Comparison of ENCODE assay signal across 10 mouse cellular contexts in the genomic region with DNA sequence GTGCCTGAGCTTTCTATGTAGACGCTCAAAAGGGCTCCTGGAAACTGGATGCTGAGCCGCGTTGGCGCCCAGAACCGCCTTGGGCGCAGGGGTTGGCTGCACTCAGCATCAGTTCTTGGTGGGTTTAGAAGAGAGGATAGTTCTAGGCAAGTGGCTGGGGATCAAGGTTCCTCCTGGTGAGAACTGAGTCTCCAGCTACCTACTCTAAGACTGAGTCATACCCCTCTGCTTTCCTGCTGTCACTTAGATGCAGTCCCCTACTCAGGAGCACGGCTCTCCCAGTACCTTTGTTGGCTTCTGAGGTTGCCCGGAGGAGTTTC. TPM values are rescaled to one million over a fixed set of nuclear protein-coding genes. Genes with fewer than 3 reads are reported as not detected.
DNase-seq lines count a peak whose midpoint lies in the region; ATAC-seq and TF ChIP-seq lines count a peak whose summit lies in the region.
"Had no signal": no experiment of that assay in that cellular context is flagged by ENCODE, and none has a peak within 500 bp of the region (broad histone marks: within the 10 kb centered on the region; RNA-seq: fewer than 3 reads in every experiment).

No protein-coding gene starts in this region.

- no peaks in the 10 kb centered on the region for H3K36me3 ChIP-seq in kidney, postnatal 0 days (ENCODE audit: insufficient read depth, low read length)
- H3K36me3 ChIP-seq in embryonic facial prominence, embryonic 13.5 days: no peaks in the 10 kb centered on the region
- no peaks in the 10 kb centered on the region for H3K36me3 ChIP-seq in intestine, embryonic 16.5 days (ENCODE audit: control insufficient read depth, insufficient read depth, low read length)
- H3K36me3 ChIP-seq in neural tube, embryonic 11.5 days (ENCODE audit: control insufficient read depth, insufficient read depth, low read length): no peaks in the 10 kb centered on the region

- H3K9ac ChIP-seq in kidney, postnatal 0 days (ENCODE audit: low read depth, low read length): no peak overlapping the region
- H3K9ac ChIP-seq in embryonic facial prominence, embryonic 13.5 days: peak overlapping the region; percentile 44; the same call in 1 of the 2 replicates
- no peak overlapping the region for H3K9ac ChIP-seq in intestine, embryonic 16.5 days (ENCODE audit: low read depth, low read length)
- peak overlapping the region; percentile 22; the same call in 1 of the 2 replicates for H3K9ac ChIP-seq in neural tube, embryonic 11.5 days (ENCODE audit: low read length)

- H3K4me1 ChIP-seq in kidney, postnatal 0 days (replicated peaks; ENCODE audit: insufficient read depth, low read length): peaks cover 16% of the 10 kb centered on the region; the same call in 1 of the 2 replicates
- H3K4me1 ChIP-seq in embryonic facial prominence, embryonic 13.5 days: peaks cover 29% of the 10 kb centered on the region
- H3K4me1 ChIP-seq in intestine, embryonic 16.5 days (ENCODE audit: control insufficient read depth, insufficient read depth, low read length): peaks cover 20% of the 10 kb centered on the region
- H3K4me1 ChIP-seq in neural tube, embryonic 11.5 days (ENCODE audit: control insufficient read depth, insufficient read depth, low read length): peaks cover 17% of the 10 kb centered on the region

- no peak for DNase-seq in kidney, postnatal 0 days (ENCODE audit: low spot score)
- no peak for DNase-seq in kidney, postnatal 10 days
- peak; percentile 30 for DNase-seq in neural tube, embryonic 11.5 days (ENCODE audit: low spot score)
- no peak for DNase-seq in gastrocnemius, adult 8-10 months (ENCODE audit: low spot score in 2 of 2)
- DNase-seq in thymus, postnatal 14 days: no peak
- no peak for DNase-seq in adrenal gland, postnatal 36 days
- DNase-seq: lung, postnatal 14 days had no signal

- ATAC-seq in kidney, postnatal 0 days (replicated peaks; ENCODE audit: low FRiP score, low read depth): no peak
- ATAC-seq in embryonic facial prominence, embryonic 13.5 days (ENCODE audit: insufficient number of reproducible peaks, insufficient read depth, low FRiP score, low TSS enrichment, low read depth): no peak
- peak; percentile 18; the same call in 1 of the 2 replicates for ATAC-seq in intestine, embryonic 16.5 days
- no peak for ATAC-seq in neural tube, embryonic 11.5 days (ENCODE audit: insufficient read depth, low FRiP score, low TSS enrichment)
- ATAC-seq: Patski had no signal

- no peaks in the 10 kb centered on the region for H3K9me3 ChIP-seq in kidney, postnatal 0 days (replicated peaks; ENCODE audit: low read length)
- no peaks in the 10 kb centered on the region for H3K9me3 ChIP-seq in embryonic facial prominence, embryonic 13.5 days
- no peaks in the 10 kb centered on the region for H3K9me3 ChIP-seq in intestine, embryonic 16.5 days (ENCODE audit: control insufficient read depth, low read length)
- no peaks in the 10 kb centered on the region for H3K9me3 ChIP-seq in neural tube, embryonic 11.5 days (ENCODE audit: control insufficient read depth, low read length)

- H3K4me3 ChIP-seq in kidney, postnatal 0 days (replicated peaks; ENCODE audit: low read depth, low read length): peak overlapping the region; percentile 35
- H3K4me3 ChIP-seq in embryonic facial prominence, embryonic 13.5 days: peak overlapping the region; percentile 42
- H3K4me3 ChIP-seq in intestine, embryonic 16.5 days (ENCODE audit: low read length): peak overlapping the region; percentile 47
- H3K4me3 ChIP-seq in neural tube, embryonic 11.5 days (ENCODE audit: low read depth, low read length): peak overlapping the region; percentile 35

- WGBS in kidney, postnatal 0 days: 1% methylated on average over 8 of the region's 8 CpGs
- 3% methylated on average over 8 of the region's 8 CpGs for WGBS in embryonic facial prominence, embryonic 13.5 days
- WGBS in intestine, embryonic 16.5 days: 8% methylated on average over 8 of the region's 8 CpGs
- 4% methylated on average over 8 of the region's 8 CpGs for WGBS in neural tube, embryonic 11.5 days

- no peak overlapping the region for H3K27ac ChIP-seq in kidney, postnatal 0 days
- no peak overlapping the region for H3K27ac ChIP-seq in embryonic facial prominence, embryonic 13.5 days
- no peak overlapping the region for H3K27ac ChIP-seq in intestine, embryonic 16.5 days (ENCODE audit: low read length)
- H3K27ac ChIP-seq in neural tube, embryonic 11.5 days (ENCODE audit: low read depth, low read length): no peak overlapping the region

- no peak for TF ChIP-seq CTCF in kidney, postnatal 0 days (IDR thresholded peaks at IDR 0.05; ENCODE audit: low read depth)

- peaks cover 37% of the 10 kb centered on the region for H3K27me3 ChIP-seq in kidney, postnatal 0 days (ENCODE audit: insufficient read depth, low read length)
- peaks cover 55% of the 10 kb centered on the region for H3K27me3 ChIP-seq in embryonic facial prominence, embryonic 13.5 days
- peaks cover 40% of the 10 kb centered on the region for H3K27me3 ChIP-seq in intestine, embryonic 16.5 days (replicated peaks; ENCODE audit: control insufficient read depth, insufficient read depth, low read length)
- peaks cover 38% of the 10 kb centered on the region for H3K27me3 ChIP-seq in neural tube, embryonic 11.5 days (ENCODE audit: control insufficient read depth, insufficient read depth, low read length)

- H3K4me2 ChIP-seq in kidney, postnatal 0 days (ENCODE audit: low read length): peak overlapping the region; percentile 66
- peak overlapping the region; percentile 74 for H3K4me2 ChIP-seq in embryonic facial prominence, embryonic 13.5 days
- H3K4me2 ChIP-seq in intestine, embryonic 16.5 days (ENCODE audit: low read depth, low read length): peak overlapping the region; percentile 78
- peak overlapping the region; percentile 59 for H3K4me2 ChIP-seq in neural tube, embryonic 11.5 days (ENCODE audit: low read depth)

RNA-seq across cellular contexts. Expression of gene Rxfp3, which starts 0.5 kb away (rescaled TPM):
- 0.13 and 0.15 TPM in 2 replicates for polyA plus RNA-seq in kidney, postnatal 0 days (2015; fragmentation: Nextera tagmentation; extraction: Ambion mirVana)
- polyA plus RNA-seq in embryonic facial prominence, embryonic 13.5 days (2015; fragmentation: Nextera tagmentation; extraction: Ambion mirVana): 2.7 and 3.0 TPM in 2 replicates
- polyA plus RNA-seq in intestine, embryonic 16.5 days (2015; fragmentation: Nextera tagmentation; extraction: Ambion mirVana): not detected in 2 replicates
- polyA plus RNA-seq in neural tube, embryonic 11.5 days (2014; fragmentation: Nextera tagmentation; extraction: Ambion mirVana): 1.7 and 2.0 TPM in 2 replicates
- total RNA-seq in gastrocnemius, adult 8-10 months (2022): not detected
- not detected for total RNA-seq in adrenal gland, postnatal 36 days (2021)
- polyA plus RNA-seq: Patski had no signal

RNA-seq across cellular contexts. Expression of gene Adamts12, which starts 27.3 kb away (rescaled TPM):
- 1.6 and 2.1 TPM in 2 replicates for polyA plus RNA-seq in kidney, postnatal 0 days (2015; fragmentation: Nextera tagmentation; extraction: Ambion mirVana)
- 6.0 and 6.6 TPM in 2 replicates for polyA plus RNA-seq in embryonic facial prominence, embryonic 13.5 days (2015; fragmentation: Nextera tagmentation; extraction: Ambion mirVana)
- 1.4 and 1.7 TPM in 2 replicates for polyA plus RNA-seq in intestine, embryonic 16.5 days (2015; fragmentation: Nextera tagmentation; extraction: Ambion mirVana)
- 1.6 and 2.2 TPM in 2 replicates for polyA plus RNA-seq in neural tube, embryonic 11.5 days (2014; fragmentation: Nextera tagmentation; extraction: Ambion mirVana)
- 1 to 10 TPM in 3 of 4 experiments, under 1 TPM in 1; 0.61 to 1.4 (median 1.1) TPM for total RNA-seq in gastrocnemius, adult 8-10 months (2022)
- 1 to 10 TPM; 5.8 to 9.1 TPM for total RNA-seq in adrenal gland, postnatal 36 days (2021)

RNA-seq across cellular contexts. Expression of gene Slc45a2, which starts 36.8 kb away (rescaled TPM):
- 0.04 TPM in 2 replicates for polyA plus RNA-seq in kidney, postnatal 0 days (2015; fragmentation: Nextera tagmentation; extraction: Ambion mirVana)
- polyA plus RNA-seq in embryonic facial prominence, embryonic 13.5 days (2015; fragmentation: Nextera tagmentation; extraction: Ambion mirVana): 0.72 and 0.81 TPM in 2 replicates
- not detected in 2 replicates for polyA plus RNA-seq in intestine, embryonic 16.5 days (2015; fragmentation: Nextera tagmentation; extraction: Ambion mirVana)
- 0.09 and 0.15 TPM in 2 replicates for polyA plus RNA-seq in neural tube, embryonic 11.5 days (2014; fragmentation: Nextera tagmentation; extraction: Ambion mirVana)
- not detected for total RNA-seq in gastrocnemius, adult 8-10 months (2022)
- not detected for total RNA-seq in adrenal gland, postnatal 36 days (2021)
- polyA plus RNA-seq: Patski had no signal

RNA-seq across cellular contexts. Expression of gene Amacr, which starts 55.8 kb away (rescaled TPM):
- polyA plus RNA-seq in kidney, postnatal 0 days (2015; fragmentation: Nextera tagmentation; extraction: Ambion mirVana): 47.4 and 54.5 TPM in 2 replicates
- 18.7 and 23.5 TPM in 2 replicates for polyA plus RNA-seq in embryonic facial prominence, embryonic 13.5 days (2015; fragmentation: Nextera tagmentation; extraction: Ambion mirVana)
- 27.1 and 29.4 TPM in 2 replicates for polyA plus RNA-seq in intestine, embryonic 16.5 days (2015; fragmentation: Nextera tagmentation; extraction: Ambion mirVana)
- polyA plus RNA-seq in neural tube, embryonic 11.5 days (2014; fragmentation: Nextera tagmentation; extraction: Ambion mirVana): 13.0 and 16.2 TPM in 2 replicates
- total RNA-seq in gastrocnemius, adult 8-10 months (2022): 10 to 100 TPM; 16.4 to 20.0 (median 17.6) TPM
- total RNA-seq in adrenal gland, postnatal 36 days (2021): 10 to 100 TPM; 14.4 to 20.0 TPM

Comparison
In these comparisons a context has a peak if more than half of its experiments do, and no peak if none do; other contexts are left out.
1. H3K9ac ChIP-seq: peak in embryonic facial prominence, embryonic 13.5 days (single experiment) and neural tube, embryonic 11.5 days (single experiment); none in kidney, postnatal 0 days (single experiment) and intestine, embryonic 16.5 days (single experiment).
2. Peak in every context shown above with its lines, with median percentiles within 50 percentile points of each other: H3K4me2 ChIP-seq and H3K4me3 ChIP-seq.